Mouse (Mus musculus) liver, adult 2 months (tissue): Measurements from ENCODE around the gene Sipa1l1.

Experiments used
- CTCF ChIP-seq: fragments of 200-500 bp; IDR thresholded peaks from 2 replicates; pipeline ENCODE4 v1.5.1; 2011; ENCODE audit warnings: low read depth, low read length, control low read depth
- POLR2A ChIP-seq: fragments of 200-500 bp; IDR thresholded peaks from 2 replicates; pipeline ENCODE4 v1.6.1; 2011; ENCODE audit warnings: low read length, control low read depth; ENCODE audit not compliant: insufficient read depth; ENCODE audit errors: extremely low read depth

DNA sequence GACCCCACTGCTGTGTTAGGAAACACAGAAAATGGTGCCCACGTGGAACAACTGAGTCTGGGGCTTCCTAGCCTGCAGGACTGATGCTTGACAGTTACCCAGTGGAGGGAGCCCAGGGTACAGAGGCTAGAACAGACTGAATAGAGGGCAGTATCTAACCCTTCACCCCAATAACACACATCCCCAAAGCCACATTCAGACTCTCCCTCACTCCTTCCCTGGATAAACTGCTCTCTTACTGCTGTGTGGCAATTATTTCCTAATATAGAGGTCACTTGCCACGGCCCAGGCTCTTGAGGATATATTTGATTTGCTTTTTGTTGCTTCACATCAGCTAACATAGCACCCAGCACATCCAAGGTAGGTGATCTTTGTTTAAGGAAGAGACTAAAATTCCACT is 307.5 kb downstream of the Sipa1l1 start:
- no peak for TF ChIP-seq POLR2A
- no peak for TF ChIP-seq CTCF
